Comparison of ENCODE assay signal across 8 mouse cellular contexts in the genomic region with DNA sequence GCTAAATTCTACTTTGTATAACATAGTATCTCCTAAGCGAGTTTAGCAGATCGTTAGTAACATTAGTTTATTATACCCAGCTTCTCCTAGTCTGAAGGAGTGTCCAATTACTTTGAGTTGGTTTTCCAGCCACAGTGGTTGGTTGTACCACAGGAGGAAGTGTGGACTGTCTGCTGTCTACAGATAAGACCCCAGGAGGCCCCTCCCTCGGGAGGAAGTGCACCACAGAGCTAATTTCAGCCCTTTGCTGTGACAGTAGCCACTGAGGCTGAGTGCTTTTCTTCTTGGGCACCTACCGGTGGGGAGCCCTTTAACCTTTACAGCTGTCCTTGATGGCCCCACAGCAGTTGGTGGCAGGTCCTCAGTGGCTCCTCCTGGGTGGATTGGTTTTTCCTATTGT. TPM values are rescaled to one million over a fixed set of nuclear protein-coding genes. Genes with fewer than 3 reads are reported as not detected.
DNase-seq lines count a peak whose midpoint lies in the region; ATAC-seq lines count a peak whose summit lies in the region.

No protein-coding gene starts in this region.

- peak; percentile 98 for DNase-seq in heart, adult 11 months
- no peak for DNase-seq in heart, postnatal 25 days (ENCODE audit: low spot score)
- DNase-seq in c-Kit-positive CD71-positive TER-119-negative erythroid progenitor cells, embryonic 14.5 days (ENCODE audit: low read depth) = peak; percentile 65
- DNase-seq in lung, postnatal 4 days = peak; percentile 64 to 75
- DNase-seq in cerebellum, adult 8-10 months = no peak
- no peak for DNase-seq in adrenal gland, postnatal 25 days
- DNase-seq in right cerebral cortex, postnatal 36 days (ENCODE audit: low spot score in 2 of 2) = no peak

- intact Hi-C loops in heart, postnatal 25 days (cut with DNase I) = no loop called here

- ATAC-seq in hematopoietic stem cell, adult 5-6 weeks (replicated peaks in 1 of 2; ENCODE audit: insufficient read depth in 1 of 2, low FRiP score in 2 of 2, low TSS enrichment in 1 of 2, low read depth in 1 of 2, poor library complexity in 2 of 2, severe bottlenecking in 2 of 2) = peak; percentile 94 to 96

RNA-seq across cellular contexts. Expression of a gene that starts 9.6 kb away (rescaled TPM):
- total RNA-seq in heart, postnatal 25 days (2021) = 10 to 100 TPM; 61.6 to 66.8 TPM
- 89.4 and 111 TPM in 2 replicates for total RNA-seq in hematopoietic stem cell, adult 5-6 weeks (2017)
- 64.0 and 69.5 TPM in 2 replicates for total RNA-seq in adrenal gland, postnatal 25 days (2021)

RNA-seq across cellular contexts. Expression of a gene that starts 12.0 kb away (rescaled TPM):
- 1 to 10 TPM; 8.2 to 8.7 TPM for total RNA-seq in heart, postnatal 25 days (2021)
- 38.0 and 61.7 TPM in 2 replicates for total RNA-seq in hematopoietic stem cell, adult 5-6 weeks (2017)
- total RNA-seq in adrenal gland, postnatal 25 days (2021) = 7.9 and 10.1 TPM in 2 replicates

RNA-seq across cellular contexts. Expression of a gene that starts 41.7 kb away (rescaled TPM):
- total RNA-seq in heart, postnatal 25 days (2021) = 1 to 10 TPM; 1.1 to 2.0 TPM
- total RNA-seq in hematopoietic stem cell, adult 5-6 weeks (2017) = 4.1 and 6.2 TPM in 2 replicates
- total RNA-seq in adrenal gland, postnatal 25 days (2021) = 18.5 and 20.9 TPM in 2 replicates

Comparison
In these comparisons a context has a peak if more than half of its experiments do, and no peak if none do; other contexts are left out.
1. DNase-seq: peak in heart, adult 11 months (single experiment), c-Kit-positive CD71-positive TER-119-negative erythroid progenitor cells, embryonic 14.5 days (single experiment) and lung, postnatal 4 days (2 of 2); none in heart, postnatal 25 days (single experiment), cerebellum, adult 8-10 months (single experiment), adrenal gland, postnatal 25 days (single experiment) and right cerebral cortex, postnatal 36 days (0 of 2).